Mouse (Mus musculus) gastrocnemius, postnatal 36 days (tissue): ENCODE measurements around the gene Cyfip2. TPM values are rescaled to one million over a fixed set of nuclear protein-coding genes. Genes with fewer than 3 reads are reported as not detected.
A peak's percentile ranks its signal among the peaks of the same experiment; 100 is the strongest.

Experiments
- DNase-seq, 2 experiments: peaks; one replicate each; pipeline ENCODE4 v3.0.0; 2022
- intact Hi-C: fragments of 180-260 bp; cut with DNase I; formaldehyde crosslinking; loops from one replicate; pipeline ENCODE4 v1.15.1; 2025
- total RNA-seq, 2 experiments: library from RNA; stranded (reverse); gene quantifications; 2 replicates each; pipeline ENCODE4 v1.2.3; 2021

Gene Cyfip2
- total RNA-seq, 2 experiments from 2014 or later = 1.5 to 1.7 TPM

DNA sequence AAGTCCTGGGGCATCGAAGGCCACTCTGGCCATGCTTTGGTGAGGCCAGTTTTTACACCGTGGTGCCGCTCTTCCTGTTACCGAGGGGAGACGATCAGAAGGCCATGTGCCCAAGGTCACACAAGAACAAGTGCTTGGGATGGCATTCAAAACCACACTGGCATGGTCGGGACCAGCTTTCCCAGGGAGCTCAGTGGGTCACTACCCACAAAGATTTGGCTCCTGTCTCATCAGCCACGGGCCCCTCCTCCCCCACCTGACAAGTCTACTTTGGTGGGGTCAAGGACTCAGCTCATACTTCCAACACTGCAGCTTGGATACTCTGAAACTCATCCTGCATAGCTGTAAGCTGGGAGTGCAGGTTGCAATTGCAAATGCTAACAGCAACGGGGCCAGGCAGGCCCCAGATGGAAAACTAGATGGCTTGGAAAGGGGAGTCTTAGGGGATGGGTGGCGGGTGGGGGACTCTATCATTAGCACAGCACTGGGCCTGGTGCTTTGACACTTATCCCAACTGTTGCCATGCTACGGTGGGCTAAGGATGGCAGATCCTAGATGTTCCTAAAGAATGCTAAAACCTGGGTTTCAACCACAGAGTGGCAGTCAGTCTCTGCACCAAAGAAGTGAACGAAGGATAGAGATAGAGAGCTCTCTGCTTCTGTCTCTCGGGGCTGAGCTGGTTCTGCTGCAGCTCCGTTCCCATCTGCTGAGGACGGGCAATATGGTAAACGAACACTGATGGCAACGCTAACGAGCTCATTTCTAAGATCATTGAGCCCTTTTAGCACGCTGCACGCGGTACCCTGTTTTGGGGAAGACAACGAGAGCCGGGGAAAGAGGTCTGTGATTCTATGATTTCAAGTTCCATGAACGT is 67.7 kb downstream of the Cyfip2 start:
- intact Hi-C loops = no loop called here
- no peak for DNase-seq

GRCm38 (mm10) chr11:46241985-46242384 is 70.7 kb downstream of the Cyfip2 start:
- DNase-seq = no peak
- intact Hi-C loops = no loop called here

GRCm38 (mm10) chr11:46241150-46241673 is 71.4 kb downstream of the Cyfip2 start:
- intact Hi-C loops = no loop called here
- no peak for DNase-seq

- peak; percentile 29 to 32 for DNase-seq
- intact Hi-C loops = no loop called here
Measured at GRCm38 (mm10) chr11:46236976-46237375, 75.7 kb downstream of the Cyfip2 start.

DNA sequence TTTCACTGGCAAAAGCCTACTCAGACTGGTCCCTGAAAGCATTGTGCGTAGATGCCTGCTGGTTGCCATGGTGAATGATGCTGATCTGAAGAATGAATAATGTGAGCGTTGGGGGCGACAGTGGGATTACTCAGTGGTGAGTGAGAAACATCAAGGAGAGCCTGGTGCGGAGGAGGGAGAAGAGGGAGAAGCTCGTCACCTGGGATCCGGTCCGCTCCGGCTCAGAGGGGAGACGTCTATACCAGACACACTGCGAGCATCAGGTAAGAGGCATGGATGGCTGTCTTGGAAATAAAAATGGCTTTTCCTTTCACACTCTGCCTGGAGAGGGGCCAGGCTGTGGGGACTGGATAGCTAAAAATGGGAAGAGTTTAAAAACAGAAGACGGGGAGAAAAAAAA is 77.3 kb downstream of the Cyfip2 start, which contains the start of gene Fndc9:
TSS of gene Fndc9 (plus strand) at position 198 of the 400 bp plus-strand sequence.
- intact Hi-C loops = no loop called here
- no peak for DNase-seq

GRCm38 (mm10) chr11:46233966-46234365 is 78.7 kb downstream of the Cyfip2 start:
- DNase-seq = no peak
- intact Hi-C loops = no loop called here

DNA sequence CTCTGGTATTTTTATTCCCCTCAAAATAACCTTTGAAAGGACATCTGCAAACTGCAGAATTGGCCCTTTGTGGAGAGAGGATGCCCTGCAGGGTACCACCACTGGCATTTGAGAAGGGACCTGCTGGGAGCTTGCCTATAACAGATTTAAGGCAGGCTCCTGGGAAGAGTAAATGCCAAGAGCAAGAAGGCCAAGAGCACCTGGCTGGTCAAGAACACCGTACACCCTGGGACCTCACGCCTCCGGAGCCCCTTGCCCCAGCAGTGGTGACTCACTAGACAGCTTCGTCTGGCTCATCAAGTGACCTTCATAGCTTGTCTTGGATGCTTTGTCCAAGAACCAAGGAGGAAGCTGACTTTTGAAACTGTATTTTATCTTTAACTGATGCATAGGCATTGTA is 79.9 kb downstream of the Cyfip2 start:
- no peak for DNase-seq
- intact Hi-C loops = no loop called here

DNA sequence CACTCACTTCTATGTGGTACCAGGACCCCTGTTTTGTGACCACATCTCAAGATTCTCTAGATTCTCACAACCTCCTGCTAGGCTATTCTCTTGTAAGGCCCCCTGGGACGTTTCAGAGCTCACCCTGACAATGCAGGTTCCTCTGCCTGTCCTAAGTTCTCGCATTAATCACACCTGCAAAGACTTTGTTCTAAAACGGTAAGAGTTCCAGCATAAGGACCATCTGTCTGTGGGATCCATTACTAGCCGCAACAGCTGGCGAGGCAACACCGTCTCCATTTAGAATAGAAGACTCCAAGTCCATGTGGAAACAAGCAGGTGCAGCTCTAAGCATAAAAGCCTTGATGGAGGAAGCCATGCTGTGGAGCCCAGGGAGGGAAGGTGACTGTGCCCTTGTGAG is 82.5 kb downstream of the Cyfip2 start:
- intact Hi-C loops = no loop called here
- DNase-seq = no peak

GRCm38 (mm10) chr11:46225345-46225744 is 87.3 kb downstream of the Cyfip2 start:
- no peak for DNase-seq
- intact Hi-C loops = no loop called here

DNA sequence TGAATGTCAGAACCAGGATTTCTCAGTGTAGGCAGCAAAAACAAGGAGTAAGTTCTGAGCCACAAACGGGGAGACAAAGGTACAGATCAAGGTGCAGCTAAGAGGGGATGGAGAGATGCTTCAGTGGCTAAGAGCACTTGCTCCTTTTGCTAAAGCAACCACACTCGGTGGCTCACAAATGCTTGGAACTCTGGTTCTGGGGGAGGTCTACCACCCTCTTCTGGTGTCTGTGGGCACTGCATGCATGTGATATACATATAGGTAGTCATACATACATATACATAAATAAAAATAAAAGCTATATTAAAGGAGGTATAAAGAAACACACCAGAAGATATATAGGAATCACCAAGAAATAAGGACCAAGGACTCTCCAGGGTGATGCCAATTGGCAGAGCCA is 89.1 kb downstream of the Cyfip2 start:
- DNase-seq = no peak
- intact Hi-C loops = no loop called here

GRCm38 (mm10) chr11:46220211-46220610 is 92.4 kb downstream of the Cyfip2 start:
- no peak for DNase-seq
- intact Hi-C loops = no loop called here

DNA sequence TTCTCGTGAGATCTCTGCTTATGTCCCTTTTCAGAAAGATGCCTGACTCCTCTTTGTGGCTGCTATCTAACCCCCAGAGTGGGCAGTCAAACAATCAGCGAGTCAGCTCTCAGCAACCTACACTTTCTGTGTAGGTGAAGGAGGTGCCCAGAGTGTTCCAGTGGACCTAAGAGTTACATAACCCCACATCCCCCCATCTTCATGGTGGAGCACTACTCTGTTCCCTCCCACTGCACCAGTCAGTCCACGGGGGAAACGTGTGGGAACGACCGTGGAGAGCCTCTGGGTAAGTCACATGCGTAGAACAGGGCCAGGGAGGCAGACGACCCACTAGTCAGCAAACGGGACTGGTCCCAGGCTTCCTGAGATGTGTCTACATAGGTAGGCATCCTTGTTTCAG is 93.3 kb downstream of the Cyfip2 start:
- DNase-seq = no peak

GRCm38 (mm10) chr11:46218584-46218983 is 94.1 kb downstream of the Cyfip2 start:
- intact Hi-C loops = loop anchor here (5.0 kb wide), 1 partner anchor 201 kb away; no protein-coding TSS in a partner anchor
- DNase-seq = no peak

More for the DNA sequence above, 93.3 kb downstream of the Cyfip2 start:
- intact Hi-C loops = loop anchor here (5.0 kb wide), 1 partner anchor 202 kb away; no protein-coding TSS in a partner anchor

- intact Hi-C loops = loop anchor here (5.0 kb wide), 1 partner anchor 200 kb away; no protein-coding TSS in a partner anchor
- no peak for DNase-seq
Measured at GRCm38 (mm10) chr11:46217686-46218085, 95.0 kb downstream of the Cyfip2 start.

DNA sequence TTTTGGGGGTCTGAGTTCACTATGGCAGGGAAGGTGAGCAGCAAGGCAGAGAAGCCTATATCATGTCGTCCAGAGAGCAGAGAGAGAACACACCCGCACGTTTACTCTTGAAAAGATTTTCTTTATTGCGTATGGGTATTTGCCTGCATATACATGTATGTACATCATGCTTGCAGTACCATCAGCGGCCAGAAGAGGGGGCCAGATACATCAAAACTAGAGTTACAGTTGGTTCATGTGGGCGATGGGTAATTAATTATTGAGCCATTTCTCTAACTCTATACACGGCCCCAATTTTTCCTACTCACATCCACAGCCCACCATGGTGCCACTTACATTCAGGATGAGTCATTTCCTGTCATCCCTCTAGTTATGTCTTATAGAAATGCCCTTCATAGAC is 96.0 kb downstream of the Cyfip2 start:
- no peak for DNase-seq

GRCm38 (mm10) chr11:46215354-46215753 is 97.3 kb downstream of the Cyfip2 start:
- intact Hi-C loops = loop anchor here (2.0 to 5.0 kb wide), 3 partner anchors 163 to 271 kb away; partner anchors contain the start of genes Gm12166 and Lsm11
- peak in 1 of 2 experiments; percentile 44 for DNase-seq

More for the DNA sequence above, 96.0 kb downstream of the Cyfip2 start:
- intact Hi-C loops = loop anchor here (5.0 kb wide), 1 partner anchor 199 kb away; no protein-coding TSS in a partner anchor

GRCm38 (mm10) chr11:46214368-46215230 is 98.1 kb downstream of the Cyfip2 start:
- intact Hi-C loops = loop anchor here (2.0 to 5.0 kb wide), 4 partner anchors 87 to 270 kb away; partner anchors contain the start of genes Gm12166 and Lsm11

DNA sequence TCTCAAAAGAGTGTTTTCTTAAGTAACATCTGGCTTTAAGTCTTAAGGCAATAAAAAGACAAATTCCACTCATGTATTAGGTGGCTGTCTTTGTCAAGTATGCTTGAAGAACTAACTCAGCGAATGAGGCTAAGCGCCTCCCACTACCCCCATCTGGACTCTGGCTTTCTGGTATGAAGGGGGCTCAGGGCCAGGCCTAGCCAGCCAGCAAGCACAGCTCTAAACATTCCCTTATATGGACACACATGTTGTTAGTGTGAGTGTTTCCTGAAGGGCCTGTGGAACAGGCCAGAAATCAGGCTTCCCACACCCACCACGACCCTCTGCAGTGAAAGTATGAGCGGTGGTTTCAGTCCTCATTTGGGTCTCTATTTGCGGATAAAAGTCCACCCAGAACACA is 98.8 kb downstream of the Cyfip2 start:
- intact Hi-C loops = loop anchor here (2.0 to 5.0 kb wide), 3 partner anchors 87 to 269 kb away; partner anchors contain the start of genes Gm12166 and Lsm11
- DNase-seq = no peak

More at GRCm38 (mm10) chr11:46214368-46215230, 98.1 kb downstream of the Cyfip2 start:
- no peak for DNase-seq

DNA sequence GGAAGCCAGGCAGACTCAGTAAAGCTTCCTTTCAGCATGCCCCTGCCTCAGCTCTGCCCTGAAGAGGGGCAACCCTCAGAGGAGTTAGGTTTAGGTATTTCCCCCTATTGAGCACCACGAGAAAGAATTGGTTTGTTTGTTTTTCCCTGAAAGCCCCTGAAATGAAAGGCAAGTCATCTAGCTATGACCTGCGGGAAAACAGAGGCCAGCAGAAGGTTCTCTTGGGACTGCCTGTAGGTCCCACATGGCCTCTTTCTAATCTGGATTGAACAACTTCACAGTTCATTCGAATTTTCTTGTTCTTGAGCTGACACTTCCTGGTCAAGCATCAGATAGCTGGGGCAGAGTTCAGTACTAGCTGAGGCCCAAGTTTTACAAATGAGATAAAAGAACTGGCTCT is 100.8 kb downstream of the Cyfip2 start:
- intact Hi-C loops = loop anchor here (5.0 kb wide), 1 partner anchor 85 kb away; no protein-coding TSS in a partner anchor
- no peak for DNase-seq

- DNase-seq = no peak
- intact Hi-C loops = loop anchor here (5.0 kb wide), 1 partner anchor 83 kb away; no protein-coding TSS in a partner anchor
Measured at GRCm38 (mm10) chr11:46209884-46210283, 102.8 kb downstream of the Cyfip2 start.
